Mouse (Mus musculus) heart, postnatal 10 days (tissue): ENCODE data around the gene Akirin1. TPM values are rescaled to one million over a fixed set of nuclear protein-coding genes. Genes with fewer than 3 reads are reported as not detected.
A peak's percentile ranks its signal among the peaks of the same experiment; 100 is the strongest.

Experiments
- DNase-seq, 2 experiments: peaks; one replicate each; pipeline ENCODE4 v3.0.0; 2021
- intact Hi-C: fragments of 180-260 bp; cut with DNase I; formaldehyde crosslinking; loops from one replicate; pipeline ENCODE4 v1.15.1; 2025
- total RNA-seq, 2 experiments: library from RNA; stranded (reverse); gene quantifications; 2 replicates each; pipeline ENCODE4 v1.2.3; 2021

Akirin1 gene
- total RNA-seq, 2 experiments from 2014 or later, result 34.8 to 35.9 TPM

- intact Hi-C loops, result loop anchor here (2.0 kb wide), 1 partner anchor 13 kb away; no protein-coding TSS in a partner anchor
- no peak for DNase-seq
Observed at GRCm38 (mm10) chr4:123721761-123722160, 28.4 kb downstream of the Akirin1 start.

DNA sequence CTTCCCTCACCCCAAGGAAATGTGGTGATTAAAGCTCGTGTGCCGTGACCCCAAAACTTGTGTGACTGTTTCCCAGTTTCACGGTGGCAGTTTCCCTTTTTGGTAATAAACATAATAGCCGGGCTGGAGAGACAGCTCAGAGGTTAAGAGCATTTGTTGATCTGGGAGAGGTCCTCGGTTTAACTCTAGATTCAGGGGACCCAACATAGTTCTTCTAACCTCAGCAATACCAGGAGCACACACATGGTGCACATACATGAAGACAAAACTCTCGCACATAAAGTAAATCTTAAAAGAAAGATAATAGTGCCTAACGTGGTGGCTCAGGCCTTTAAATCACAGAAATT lies 31.7 kb downstream of the Akirin1 start:
- DNase-seq, result no peak
- intact Hi-C loops, result loop anchor here (2.0 to 5.0 kb wide), 2 partner anchors 30 to 111 kb away; no protein-coding TSS in a partner anchor

- peak; percentile 98 to 99 for DNase-seq
- intact Hi-C loops, result loop anchor here (2.0 to 5.0 kb wide), 2 partner anchors 31 to 111 kb away; no protein-coding TSS in a partner anchor
Observed at GRCm38 (mm10) chr4:123717574-123718433, 32.3 kb downstream of the Akirin1 start, which contains the start of gene Ndufs5. TSS of gene Ndufs5 (minus strand) at chr4:123718202.

GRCm38 (mm10) chr4:123712431-123712830 lies 37.7 kb downstream of the Akirin1 start:
- intact Hi-C loops, result no loop called here
- no peak for DNase-seq

- DNase-seq, result no peak
- intact Hi-C loops, result no loop called here
Observed at GRCm38 (mm10) chr4:123707340-123707739, 42.8 kb downstream of the Akirin1 start.

DNA sequence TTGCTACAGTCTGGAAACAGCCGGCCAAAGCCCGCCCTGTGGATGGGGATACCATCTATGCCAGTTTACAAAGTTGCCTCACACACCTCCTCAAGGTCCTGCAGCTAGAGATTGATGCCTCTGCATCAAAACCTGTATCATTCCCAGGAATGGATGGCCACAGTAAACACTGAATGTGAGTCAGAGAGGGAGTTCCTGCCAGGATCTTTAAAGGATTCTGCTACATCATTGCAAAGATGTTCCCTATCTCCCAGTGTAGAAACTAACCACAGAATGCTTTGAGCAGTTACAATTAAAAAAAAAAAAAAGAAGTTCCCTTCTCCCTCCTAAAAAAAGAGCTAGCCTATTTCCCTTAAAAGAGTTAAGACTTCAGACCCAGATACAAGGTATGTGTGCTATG lies 44.8 kb downstream of the Akirin1 start:
- DNase-seq, result no peak
- intact Hi-C loops, result no loop called here

DNA sequence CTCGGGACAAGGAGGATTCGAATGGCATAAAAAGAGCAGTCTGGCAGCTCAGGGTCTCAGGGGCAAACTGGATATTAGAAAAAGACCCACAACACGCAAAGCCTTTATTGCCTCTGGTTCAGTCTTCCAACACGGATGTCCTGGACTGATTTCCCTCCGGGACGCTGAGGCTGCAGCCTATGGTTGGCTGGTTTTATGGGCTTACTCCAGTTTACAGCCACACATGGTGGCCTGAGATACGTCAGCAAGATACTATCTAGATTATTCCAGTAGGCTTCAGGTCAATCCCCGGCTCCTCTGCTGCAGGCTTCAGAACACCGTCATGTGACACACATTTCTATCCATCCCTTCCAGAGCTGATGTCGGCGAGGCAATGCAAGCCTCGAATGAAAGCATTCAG lies 56.8 kb downstream of the Akirin1 start:
- intact Hi-C loops, result no loop called here
- DNase-seq, result no peak

DNA sequence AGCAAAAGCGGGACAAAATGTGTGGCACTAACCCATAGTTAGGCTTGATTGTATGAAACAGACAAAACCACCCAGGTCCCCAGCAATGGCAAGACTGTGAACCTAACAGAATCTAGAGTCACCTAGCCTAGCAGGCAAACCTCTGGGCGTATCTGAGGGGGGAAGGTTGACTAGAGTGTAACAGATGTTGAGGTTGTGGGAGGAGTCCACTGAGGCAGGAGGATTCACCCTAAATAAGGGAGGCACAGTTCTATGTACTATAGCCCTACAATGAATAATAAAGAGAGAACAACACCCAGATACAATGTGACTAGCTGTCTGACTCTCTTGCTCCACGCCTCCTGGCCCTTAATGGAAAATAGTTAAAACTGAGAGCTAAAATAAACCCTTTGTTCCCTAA lies 58.1 kb downstream of the Akirin1 start:
- DNase-seq, result no peak
- intact Hi-C loops, result no loop called here

- intact Hi-C loops, result no loop called here
- DNase-seq, result peak in 1 of 2 experiments; percentile 27
Observed at GRCm38 (mm10) chr4:123690311-123690710, 59.8 kb downstream of the Akirin1 start.

GRCm38 (mm10) chr4:123687025-123687781 lies 62.9 kb downstream of the Akirin1 start:
- peak; percentile 61 to 69 for DNase-seq
- intact Hi-C loops, result no loop called here

DNA sequence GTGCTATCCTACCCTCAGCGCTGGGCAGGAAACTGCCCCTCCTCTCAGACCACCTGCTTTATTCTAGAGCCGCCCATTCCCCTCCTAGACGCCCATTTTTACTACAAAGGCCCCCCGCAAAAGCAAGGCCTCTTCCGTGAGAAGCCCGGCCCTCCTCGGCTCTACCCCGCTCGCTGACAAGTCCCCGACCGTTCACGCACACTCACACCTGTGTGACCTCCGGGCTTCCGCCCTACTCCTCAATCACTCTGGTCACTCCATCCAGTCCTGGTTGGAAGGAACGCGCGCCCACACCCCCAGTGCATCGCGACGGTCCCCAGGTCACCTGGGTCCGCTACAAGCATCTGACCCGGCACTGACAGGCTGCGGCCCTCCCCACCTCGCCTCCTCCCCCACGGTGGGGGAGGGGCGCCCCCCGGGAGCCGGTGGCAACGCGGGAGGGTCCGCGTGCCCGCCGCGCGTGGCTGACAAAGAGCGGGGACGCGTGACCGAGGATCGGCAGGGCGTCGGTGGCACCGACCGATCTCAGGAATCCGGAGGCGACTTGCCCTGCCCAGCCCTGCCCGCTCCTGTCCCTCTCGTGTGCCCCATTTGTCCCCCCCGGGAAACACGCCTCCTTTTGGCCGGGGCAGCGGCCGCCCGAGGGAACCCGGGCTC lies 63.6 kb downstream of the Akirin1 start:
- intact Hi-C loops, result no loop called here
- peak in 1 of 2 experiments; percentile 17 for DNase-seq

DNA sequence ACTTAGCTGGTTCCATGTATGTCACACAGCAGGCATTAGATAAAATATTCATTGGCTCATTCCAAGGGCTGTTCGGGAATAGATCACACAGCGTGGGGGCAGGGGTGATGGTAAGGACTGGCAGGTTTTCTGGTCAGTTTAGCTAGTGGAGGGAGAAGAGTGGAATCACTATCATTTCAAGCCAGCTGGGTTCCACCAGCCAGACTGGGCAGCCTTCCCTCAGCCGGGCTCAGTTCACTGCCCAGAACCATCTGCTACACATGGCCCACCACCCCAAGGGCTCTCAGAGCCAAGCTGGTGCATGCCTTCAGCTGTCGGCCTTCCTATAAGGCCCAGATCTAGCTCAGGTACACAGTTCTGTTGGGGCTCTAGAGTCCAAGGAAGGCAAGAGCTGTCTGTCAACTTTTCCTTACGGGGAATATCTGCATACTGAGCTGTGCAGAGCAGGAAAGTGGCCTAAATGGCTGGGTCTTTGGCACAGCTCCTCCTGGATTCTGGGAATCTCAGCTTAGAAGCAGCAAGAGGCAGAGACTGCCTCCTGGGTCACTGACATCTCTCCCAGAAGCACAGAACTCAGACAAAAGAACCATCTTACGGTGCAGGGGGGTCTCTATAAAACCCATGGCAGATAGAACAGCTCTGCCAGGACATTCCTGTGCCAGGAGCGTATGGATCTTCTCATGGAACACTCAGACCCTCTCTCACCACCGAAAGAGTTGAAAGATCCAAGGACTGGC lies 64.5 kb downstream of the Akirin1 start:
- intact Hi-C loops, result no loop called here
- no peak for DNase-seq

DNA sequence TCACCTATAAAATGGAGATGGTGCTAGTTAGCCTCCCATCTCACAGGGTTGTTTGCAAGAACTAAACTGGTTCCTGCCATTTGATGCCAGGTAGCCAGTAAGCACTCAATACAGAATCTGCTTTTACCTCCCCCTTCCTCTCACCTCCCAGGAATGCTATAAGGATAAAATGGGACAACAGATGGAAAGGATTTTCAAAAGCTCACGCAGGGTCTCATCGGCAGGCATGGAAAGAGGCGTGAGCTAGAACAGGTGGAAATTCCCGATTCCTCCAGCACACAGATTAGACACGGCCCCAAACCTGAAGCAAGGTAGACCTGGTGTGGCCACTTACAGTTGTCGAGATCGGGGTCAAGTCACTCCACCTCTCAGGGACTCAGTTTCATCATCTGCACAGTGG lies 65.1 kb downstream of the Akirin1 start:
- DNase-seq, result no peak
- intact Hi-C loops, result no loop called here

Other genes starting within 250 kb of the Akirin1 start
- gene Macf1, start 66.0 kb downstream of the Akirin1 start, total RNA-seq, result 100 to 1,000 TPM; 316 to 364 TPM
- 100 to 1,000 TPM; 334 to 374 TPM for gene Ndufs5, start 32.1 kb downstream of the Akirin1 start, total RNA-seq
- gene Rhbdl2, start 37.5 kb upstream of the Akirin1 start, total RNA-seq, result under 1 TPM; 0.20 to 0.29 TPM
- gene 4933427I04Rik, start 109.3 kb upstream of the Akirin1 start, total RNA-seq, result not detected
- gene Mycbp, start 154.5 kb upstream of the Akirin1 start, total RNA-seq, result 10 to 100 TPM; 24.9 to 29.1 TPM
- gene Rragc, start 167.1 kb upstream of the Akirin1 start, total RNA-seq, result 10 to 100 TPM; 53.3 to 54.2 TPM
- not detected for gene 4930535I16Rik, start 167.7 kb upstream of the Akirin1 start, total RNA-seq